Mouse (Mus musculus): ENCODE measurements around the gene T2. TPM values are rescaled to one million over a fixed set of nuclear protein-coding genes. Genes with fewer than 3 reads are reported as not detected.
"Not testable (repeated sequence)": the region's sequence is repeated elsewhere in the genome, so short reads cannot be mapped to it uniquely, and the experiment has no call there.

T2 gene
- not detected for total RNA-seq (2021)
- long read RNA-seq, experiment 1, result 0 reads
- long read RNA-seq, experiment 2, result 0 reads

DNA sequence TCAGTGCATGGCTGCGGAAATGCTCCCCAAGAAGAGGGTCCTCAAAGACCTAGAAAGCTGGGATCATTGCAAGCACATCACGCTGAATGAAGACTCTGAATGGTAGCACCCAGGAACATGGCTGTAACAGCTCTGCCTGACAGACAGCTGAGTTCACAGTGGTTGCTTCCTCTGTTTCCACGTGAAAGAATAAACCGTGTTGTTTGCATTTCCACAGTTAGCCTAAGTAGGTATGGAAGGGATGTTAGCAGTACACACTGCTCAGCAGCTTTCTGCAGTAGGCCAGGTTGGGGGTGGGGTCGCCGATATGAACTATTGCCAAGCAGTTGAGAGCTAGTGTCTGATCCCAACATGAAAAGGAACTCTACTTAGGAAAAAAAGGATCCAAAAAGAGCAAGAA lies at the start of gene T2:
Gene T2 (plus strand): TSS at position 301 of the 400 bp plus-strand sequence.
- intact Hi-C loops (cut with DNase I), result no loop called here
- no peak for DNase-seq

DNA sequence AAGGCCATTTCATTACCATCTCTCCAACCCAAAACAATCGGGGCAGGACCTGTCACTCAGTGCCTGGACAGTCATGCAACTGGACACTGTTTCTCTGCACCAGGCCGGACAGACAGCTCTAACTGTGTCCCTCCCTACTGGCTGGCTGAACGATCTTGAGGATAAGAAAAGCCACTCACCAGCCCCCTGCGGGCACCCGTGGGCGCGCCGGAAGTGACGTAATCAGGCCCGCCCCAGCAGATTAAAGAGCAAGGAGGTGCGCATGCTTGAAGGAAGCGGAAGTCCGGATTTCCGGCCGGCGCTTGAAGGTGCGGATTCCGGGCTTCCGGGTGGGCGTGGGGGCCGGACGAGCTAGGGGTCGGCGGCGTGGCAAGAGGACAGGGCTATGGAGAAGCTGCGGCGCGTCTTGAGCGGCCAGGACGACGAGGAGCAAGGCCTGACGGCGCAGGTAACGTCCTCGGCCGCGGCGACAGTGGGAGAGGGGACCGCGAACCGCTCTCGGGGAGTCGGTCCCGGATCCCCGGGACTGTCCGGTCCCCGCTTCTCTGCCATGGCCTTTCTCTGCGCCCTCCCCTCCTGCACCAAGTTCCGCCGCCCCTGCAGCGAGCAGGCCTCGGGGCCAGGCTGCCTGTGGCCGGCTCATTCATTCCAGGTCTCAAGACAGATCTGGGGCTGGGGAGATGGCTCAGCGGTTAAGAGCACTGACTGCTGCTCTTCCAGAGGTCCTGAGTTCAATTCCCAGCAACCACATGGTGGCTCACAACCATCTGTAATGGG lies 44.8 kb upstream of the T2 start, which contains the start of gene Sft2d1:
Gene Sft2d1 (plus strand): TSS at position 265 of the 777 bp plus-strand sequence.
- peak; percentile 94 to 95 for DNase-seq
- intact Hi-C loops (cut with DNase I), result no loop called here

DNA sequence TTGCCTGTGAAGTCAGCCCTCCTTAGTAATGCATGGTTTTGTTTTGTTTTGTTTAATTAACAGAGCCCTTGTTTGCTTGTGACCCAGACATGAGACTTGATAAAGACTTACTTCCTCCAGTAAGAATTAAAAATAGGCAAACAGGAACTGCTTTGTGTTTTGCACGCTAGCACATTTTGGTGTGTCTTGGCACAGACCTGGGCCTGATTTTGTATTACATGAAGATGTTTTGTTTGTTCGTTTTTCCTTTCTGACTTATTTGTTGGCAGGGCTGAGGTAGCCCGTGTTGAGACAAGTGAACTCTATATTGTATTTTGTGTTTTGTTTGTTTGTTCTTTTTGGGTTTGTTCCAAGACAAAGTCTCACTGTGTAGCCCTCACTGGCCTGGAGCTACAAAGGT lies 44.0 kb upstream of the T2 start:
- intact Hi-C loops (cut with DNase I), result no loop called here
- no peak for DNase-seq

DNA sequence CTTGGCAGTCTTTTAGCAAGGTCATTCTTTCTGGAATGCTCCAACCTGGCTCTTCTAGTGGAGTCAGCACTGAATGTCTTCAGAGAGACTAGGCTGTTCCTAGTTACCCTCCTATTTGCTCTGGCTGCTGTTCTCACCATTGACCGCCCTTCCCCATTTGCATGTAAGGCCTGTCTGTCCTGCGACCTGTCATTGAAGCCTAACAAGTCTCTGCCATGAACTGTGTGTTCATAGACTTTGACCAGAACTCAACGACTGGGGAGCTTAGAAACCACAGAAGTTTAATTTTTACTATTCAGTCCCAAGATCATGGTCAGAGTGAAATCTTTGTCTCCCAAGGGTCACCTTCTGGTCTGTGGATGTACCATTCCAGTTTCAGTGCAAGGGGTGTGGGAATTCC lies 41.8 kb upstream of the T2 start:
- no peak for DNase-seq
- intact Hi-C loops (cut with DNase I), result no loop called here

DNA sequence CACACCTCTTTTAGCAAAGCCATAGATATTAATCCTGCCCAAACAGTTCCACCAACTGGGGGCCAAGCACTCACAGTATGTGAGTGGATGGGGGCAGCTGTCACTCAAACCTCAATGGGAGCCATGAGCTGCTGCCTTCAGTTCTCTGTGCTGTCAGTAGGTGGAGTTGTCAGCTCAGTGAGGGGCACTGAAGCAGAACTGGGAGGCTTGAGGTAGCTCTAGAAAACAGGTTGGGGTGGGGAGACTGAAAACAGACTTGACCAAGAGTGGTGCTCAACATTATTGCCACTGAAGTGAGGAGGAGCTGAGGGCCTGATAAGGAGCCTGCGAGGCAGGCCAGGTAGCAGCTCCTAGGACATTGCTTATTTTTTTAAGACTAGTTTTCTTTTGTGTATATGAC lies 39.5 kb upstream of the T2 start:
- intact Hi-C loops (cut with DNase I), result loop anchor here (5.0 kb wide), 1 partner anchor 56 kb away; no protein-coding TSS in a partner anchor
- no peak for DNase-seq

DNA sequence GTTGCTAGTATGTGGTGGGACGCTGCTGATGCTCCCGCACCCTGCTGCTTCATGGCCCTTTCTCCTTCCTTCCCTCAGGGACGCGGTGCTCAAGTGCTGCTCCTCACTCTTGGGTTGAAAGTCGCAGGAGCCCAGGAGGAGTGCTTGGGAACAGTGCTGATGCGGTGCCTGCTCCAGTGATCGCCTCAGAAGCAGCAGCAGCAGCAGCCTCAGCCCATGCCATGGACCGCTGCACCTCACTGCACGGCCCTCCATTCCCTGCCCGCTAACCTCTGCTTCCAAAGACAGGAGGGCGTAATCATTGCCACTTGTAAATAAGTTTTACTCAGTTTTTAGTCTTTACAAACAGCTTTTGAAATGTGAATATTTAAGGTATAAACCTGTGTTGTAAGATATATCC lies 28.9 kb upstream of the T2 start:
- DNase-seq; intact Hi-C loops (cut with DNase I): not testable (repeated sequence)

DNA sequence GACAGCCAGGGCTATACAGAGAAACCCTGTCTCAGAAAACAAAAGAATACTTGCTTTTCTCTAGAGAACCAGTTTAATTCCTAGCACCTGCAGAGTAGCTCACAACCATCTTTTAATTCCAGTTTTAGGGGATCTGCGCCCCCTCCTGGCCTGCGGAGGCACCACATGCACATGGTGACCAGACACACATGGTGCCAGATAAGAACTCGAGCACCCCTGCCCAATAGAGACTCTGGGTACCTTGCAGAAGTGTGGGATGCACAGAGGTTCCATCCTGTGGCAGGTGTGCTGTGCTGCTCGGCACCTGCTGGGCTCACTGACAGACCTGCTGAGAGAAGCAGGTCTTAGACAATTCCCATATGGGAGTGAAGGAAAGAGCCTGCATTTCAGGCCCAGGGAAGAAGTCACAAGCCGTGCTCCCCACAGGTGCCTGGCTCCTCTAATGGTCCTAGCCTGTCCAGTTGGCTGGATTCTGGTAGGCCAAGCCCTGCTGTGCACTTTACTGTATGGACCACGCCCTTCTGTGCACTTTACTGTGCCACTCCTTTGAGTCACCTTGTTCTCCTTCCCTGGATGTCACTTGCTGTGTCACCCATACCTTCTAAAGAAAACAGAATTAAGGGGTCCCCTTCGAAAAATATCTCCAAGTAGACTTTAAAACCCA lies 27.1 kb upstream of the T2 start:
- intact Hi-C loops (cut with DNase I), result no loop called here
- DNase-seq, result no peak

DNA sequence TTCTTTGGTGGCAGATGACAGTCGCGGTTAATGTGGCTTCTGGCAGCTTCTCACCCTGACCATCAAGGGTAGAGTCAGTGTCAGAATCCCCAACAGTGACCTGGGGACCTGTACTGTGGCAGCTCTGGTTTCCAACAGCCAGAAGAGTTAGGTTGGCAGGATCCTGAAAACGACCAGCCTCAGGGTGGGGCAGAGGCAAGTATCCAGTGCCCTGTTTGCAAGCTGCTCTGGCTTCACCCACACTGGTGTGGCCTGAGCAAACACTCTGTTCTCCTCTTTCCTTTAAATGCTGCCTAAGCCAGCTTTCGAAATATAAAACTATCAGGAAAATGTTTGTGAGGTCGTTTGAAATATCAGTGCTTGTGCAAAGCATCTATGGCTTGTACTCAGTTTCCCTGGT lies 25.2 kb upstream of the T2 start:
- DNase-seq, result no peak
- intact Hi-C loops (cut with DNase I), result no loop called here

DNA sequence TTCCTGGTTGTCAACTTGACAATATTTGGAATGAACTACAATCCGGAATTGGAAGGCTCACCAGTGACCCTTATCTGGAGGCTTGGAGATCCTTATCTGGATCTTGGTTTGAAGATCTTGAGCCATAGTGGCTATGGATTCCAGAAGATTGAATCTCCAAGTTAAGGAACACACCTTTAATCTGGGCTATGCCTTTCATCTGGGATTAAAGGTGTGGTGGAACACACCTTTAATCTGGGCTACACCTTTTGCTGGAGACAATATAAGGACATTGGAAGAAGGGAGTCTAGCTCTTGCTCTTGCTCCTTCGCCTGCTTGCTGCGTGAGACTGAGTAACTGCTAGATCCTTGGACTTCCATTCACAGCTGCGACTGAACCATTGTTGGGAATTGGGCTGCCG lies 18.6 kb upstream of the T2 start, which contains the start of gene Prr18:
Gene Prr18 (plus strand): TSS at position 301 of the 400 bp plus-strand sequence.
- not testable (repeated sequence) for DNase-seq

DNA sequence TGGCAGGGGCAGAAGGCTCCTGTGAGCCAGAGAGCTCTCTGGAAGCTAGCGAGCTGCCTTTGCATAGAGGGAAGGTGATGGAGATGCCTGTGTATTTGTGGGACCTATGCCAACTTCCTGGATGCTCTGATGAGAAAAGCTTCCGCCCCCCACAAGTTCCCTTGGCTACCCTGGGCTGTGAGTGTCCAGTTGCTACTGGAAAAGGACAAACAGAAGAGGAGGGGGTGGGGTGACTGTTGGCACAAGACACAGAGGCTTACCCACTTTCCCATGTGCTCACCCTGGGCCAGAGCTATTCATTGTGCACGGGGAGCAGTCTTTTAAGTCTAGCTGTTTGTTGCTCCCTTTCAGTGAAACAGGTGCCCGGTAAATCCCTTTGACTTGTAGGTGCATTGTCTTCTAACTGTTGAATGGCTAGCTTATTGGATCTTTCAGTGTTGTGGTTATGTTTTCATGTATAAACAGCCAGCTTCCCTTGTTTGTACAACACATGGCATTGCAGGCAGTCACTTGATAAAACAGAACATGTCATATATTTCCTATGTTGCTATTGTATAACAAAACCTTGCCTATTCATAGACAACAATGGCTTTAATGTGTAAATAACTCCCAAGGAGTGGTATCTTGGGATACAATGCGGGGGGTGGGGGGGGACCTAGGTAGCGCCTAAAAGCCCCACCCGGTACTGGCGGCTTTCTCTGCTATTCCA lies 16.0 kb upstream of the T2 start:
- intact Hi-C loops (cut with DNase I), result no loop called here
- no peak for DNase-seq

More for the DNA sequence above, 18.6 kb upstream of the T2 start, which contains the start of gene Prr18:
- intact Hi-C loops (cut with DNase I), result not testable (repeated sequence)

DNA sequence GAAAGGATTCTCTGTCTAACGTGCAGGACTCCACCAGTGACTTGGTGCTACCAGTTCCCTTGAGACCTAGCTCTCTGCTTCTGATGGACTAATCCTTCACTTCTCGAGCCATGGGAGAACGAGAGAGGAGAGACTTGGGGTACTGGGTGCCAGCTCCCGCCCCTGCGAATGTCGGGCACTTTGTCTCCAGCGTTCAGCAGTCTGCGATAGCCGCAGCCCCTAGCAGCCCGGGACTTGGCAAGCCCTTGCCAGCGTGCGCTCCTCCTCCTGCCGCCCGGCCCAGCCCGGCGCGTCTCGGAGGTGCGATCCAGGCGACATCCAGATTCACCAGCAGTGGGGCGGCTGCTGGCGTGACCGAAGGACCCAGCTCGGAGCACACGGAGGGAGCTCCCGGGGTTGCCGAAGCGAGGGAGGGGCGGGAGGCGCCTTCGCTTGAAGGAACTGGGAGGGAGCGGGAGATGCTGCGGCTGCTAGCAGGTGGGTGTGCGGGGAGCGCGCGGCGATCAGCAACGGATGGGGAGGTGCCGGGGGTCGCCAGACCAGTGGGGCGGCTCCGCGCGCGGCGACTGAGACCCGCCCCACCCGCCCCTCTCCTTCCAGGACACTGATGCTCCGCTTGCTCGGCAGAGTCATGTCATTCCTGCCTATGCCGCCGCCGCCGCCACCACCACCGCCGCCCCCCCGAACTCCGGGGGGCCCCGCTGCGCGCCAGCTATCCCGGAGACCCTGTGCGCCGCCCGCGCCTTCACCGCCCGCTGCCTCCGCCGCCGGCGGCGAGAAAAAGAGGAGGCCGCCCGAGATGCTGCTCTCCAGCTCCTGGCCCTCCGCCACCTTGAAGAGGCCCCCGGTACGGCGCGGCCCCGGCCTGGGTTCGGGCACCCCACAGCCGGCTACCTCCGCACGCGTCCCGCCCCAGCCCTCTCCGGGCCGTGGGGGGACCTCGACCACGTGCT lies 15.1 kb upstream of the T2 start:
- no peak for DNase-seq
- intact Hi-C loops (cut with DNase I), result no loop called here

DNA sequence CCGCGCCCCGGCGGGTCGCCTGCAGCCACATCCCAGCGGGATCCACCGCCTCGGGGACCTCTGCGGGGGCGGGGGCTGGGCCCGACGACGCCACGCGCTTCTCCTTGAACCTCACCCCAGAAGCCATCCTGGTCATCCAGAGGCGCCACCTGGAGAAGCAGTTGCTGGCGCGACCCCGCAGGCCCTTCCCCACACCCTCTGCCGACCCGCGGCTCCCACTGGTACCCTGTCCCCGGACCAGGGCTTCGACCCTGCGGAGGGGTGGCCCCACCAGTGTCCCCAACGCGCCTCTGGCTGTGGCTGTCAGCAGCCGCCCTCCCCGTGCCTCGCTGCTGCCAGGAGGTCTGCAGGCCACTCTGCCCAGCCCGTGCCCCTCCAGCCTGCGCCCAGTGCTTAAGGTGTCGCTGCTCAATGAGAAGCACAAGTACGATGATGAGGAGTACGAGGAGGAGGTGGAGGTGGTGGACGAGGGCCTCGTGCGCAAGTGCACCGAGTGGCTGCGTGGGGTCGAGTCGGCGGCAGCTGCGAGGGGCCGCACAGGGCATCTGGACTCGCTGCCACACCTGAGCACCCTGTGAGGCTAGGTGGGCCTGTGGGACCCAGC lies 14.3 kb upstream of the T2 start:
- intact Hi-C loops (cut with DNase I), result no loop called here
- no peak for DNase-seq

DNA sequence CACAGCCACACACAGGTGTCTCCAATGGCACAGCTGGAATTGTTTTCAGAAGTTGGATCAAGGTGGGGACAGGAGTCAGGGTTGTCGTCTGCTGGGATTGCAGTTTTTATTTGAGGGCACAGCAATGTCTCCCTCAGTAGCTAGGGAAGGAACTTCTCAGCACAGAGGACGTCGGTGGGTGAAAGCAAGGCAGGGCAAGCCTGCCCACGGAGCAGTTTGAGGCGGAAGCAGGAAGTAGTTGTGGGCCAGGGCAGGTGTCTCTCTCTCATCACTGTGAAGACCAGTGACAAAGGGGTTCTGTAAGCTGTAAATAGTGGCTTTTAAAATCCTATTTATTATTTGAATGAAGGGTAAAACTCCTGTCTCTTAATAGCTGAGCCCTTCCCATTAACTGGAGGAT lies 13.1 kb upstream of the T2 start:
- intact Hi-C loops (cut with DNase I), result no loop called here
- no peak for DNase-seq

DNA sequence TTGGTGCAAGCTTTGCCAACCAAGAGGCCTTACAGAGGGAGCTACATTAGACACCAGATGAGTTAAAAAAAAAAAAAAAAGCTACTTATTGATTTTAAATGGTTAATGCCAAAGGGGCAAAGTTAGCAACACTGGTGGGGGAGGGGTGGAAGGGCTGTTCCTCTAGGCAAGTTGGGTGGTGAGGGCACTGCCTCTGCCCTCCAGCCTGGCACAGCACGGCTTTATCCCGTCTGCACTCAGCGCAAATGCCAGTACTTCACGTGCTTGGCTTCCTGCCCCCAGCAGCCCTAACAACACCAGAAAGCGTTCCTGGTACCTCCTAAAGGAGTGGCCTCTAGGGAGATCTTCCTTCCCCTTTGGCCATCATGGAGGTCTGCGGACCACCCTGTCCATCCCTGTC lies 12.4 kb upstream of the T2 start:
- DNase-seq, result no peak
- intact Hi-C loops (cut with DNase I), result no loop called here

DNA sequence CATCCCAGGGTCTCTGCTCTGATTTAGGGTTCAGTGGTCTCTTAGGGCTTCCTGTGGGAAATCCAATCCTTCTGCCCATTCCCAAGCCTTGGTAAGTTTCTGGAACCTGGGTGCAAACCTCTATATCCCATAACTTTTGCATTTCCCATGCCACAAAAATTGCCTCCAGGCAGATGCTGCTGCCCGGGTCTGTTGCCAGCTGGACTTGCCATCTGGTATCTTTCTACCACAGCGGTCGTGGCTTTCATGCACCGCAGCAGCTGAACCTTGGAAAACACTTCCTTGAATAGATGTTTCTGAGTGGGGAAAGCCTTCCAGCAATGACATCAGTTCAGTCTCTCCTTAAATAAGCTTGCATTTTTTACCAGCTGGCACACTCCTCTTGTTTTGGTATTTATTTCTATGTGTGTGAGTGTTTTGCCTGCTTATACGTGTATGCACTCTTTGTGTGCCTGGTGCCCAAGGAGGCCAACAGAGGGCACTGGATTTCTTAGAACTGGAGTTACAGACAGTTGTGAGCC lies 8.0 kb upstream of the T2 start:
- intact Hi-C loops (cut with DNase I), result no loop called here
- no peak for DNase-seq

DNA sequence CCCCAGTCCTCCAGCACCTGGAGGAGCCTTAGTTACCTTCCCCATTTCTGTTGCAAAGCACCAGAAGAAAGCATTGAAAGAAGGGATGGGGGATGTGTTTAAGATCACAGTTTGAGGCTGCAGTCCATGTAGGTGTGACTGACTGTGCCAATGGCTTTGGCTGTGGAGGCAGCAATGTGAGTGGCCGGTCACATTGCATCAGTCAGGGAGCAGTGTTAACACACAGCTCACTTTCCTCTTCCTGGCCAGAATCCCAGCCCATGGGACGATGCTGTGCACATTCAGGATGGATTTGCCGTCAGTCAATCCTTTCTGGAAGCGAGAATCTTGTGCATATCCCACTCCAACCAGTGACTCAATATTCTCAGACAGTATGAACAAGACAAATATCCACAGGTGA lies 6.9 kb upstream of the T2 start:
- intact Hi-C loops (cut with DNase I), result no loop called here

DNA sequence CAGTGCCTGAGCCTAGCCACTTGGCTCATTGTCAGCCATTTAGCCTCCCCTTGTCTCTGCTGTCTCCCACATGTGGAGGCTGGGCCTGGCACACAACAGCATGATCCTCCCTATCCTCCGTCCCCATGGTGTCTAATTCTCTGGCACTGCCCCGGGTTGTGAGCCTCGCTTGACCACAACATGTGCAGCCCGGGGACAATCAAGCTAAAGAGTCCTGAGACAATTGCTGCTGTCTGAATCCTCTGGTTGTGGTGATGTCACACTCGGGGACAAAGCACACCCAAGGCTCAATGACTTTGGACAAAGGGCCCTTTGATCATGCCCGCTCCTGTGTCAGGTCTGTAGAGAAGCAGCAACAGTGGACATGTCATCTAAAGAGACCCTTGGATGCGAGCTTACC lies 4.7 kb upstream of the T2 start:
- no peak for DNase-seq
- intact Hi-C loops (cut with DNase I), result no loop called here

More for the DNA sequence above, 6.9 kb upstream of the T2 start:
- DNase-seq, result no peak

DNA sequence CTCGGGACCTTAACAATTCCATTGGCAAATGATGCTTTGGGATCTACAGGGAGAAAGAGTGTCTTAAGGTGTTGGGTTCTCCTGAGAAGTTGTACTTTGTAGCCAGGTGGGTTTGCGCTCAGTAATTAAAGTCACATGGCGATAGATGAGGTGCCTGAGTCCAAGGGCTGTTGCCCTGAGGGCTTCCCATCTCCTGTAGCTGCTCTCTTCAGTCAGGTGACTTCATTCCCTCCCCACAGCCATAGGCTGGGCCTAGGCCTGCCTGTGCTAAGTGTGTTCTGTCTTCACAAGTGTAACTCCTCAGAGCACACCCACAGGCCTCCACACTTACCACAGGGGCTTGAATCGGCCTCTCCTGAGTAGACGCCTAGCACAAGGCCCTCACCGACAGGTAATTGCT lies 1.7 kb downstream of the T2 start:
- peak in 1 of 2 experiments; percentile 5 for DNase-seq
- intact Hi-C loops (cut with DNase I), result no loop called here

DNA sequence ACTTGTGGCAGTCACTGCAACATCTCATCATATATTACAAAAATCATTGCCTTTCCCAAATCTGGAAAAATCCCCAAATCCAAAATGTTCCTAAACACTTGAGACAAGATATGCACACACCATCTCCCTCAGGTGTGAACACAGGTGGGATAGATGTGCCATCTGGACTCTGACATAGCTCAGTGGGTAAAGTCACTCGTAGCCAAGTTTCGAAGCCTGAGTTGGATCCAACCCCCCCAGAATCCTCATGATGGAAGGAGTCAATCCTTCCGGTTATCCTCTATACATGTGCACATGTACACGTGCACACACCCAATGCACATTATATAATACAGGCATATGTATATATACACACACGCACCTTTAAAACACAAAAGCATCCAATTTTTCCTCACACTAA lies 5.1 kb downstream of the T2 start:
- intact Hi-C loops (cut with DNase I), result no loop called here
- DNase-seq, result no peak
